Mouse (Mus musculus) T-helper 17 cell (primary cell): Measurements from ENCODE around the gene Zdhhc20.

Source experiments
- in situ Hi-C, 2 experiments: fragments of 300-600 bp; cut with MboI, MseI; formaldehyde crosslinking; loops; 1 replicate in 1 of 2; 2 replicates in 1 of 2; pipeline ENCODE4 v1.15.1; 2025; ENCODE audit warnings: high pct_unique_total_duplicates in 2 of 2

The Zdhhc20 gene

DNA sequence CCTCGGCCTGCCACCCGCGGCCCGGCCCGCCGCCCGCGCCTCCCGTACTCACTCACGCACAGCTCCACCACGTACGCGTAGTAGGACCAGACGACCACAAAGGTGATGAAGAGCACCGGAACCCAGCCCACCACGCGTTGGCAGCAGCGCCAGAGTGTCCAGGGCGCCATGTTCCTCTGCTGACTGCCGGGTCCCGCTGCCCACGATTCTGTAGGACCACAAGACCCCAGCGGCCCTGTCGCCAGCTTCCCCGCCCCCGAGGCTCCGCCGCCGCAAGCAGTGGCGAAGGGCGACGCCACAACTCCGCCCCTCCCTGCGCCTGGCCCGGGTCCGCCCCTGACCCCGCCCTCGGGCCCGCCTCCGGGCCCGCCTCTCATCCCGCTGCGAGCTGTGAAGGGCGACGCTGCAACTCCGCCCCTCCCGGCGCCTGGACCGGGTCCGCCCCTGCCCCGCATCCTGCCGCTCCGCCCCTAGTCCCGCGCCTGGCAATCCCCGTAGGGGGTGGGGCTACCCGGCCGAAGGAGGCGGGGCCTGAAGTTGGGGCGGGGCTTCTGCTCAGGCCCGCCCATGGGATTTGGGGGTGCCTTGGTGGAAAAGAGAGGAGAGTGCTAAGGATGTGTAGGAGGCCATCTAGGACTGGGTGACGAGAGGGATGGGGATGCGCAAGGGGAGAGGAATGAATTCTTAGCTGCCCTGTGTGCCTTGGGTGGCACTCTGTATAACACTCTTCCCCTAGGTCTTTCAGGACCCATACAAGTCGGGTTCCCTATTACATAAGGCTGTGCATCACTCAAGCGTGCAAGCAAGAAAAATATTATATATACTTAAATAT lies at the start of gene Zdhhc20:
TSS of gene Zdhhc20 (minus strand) at position 266 of the 832 bp plus-strand sequence.
- in situ Hi-C loops, result no loop called here

DNA sequence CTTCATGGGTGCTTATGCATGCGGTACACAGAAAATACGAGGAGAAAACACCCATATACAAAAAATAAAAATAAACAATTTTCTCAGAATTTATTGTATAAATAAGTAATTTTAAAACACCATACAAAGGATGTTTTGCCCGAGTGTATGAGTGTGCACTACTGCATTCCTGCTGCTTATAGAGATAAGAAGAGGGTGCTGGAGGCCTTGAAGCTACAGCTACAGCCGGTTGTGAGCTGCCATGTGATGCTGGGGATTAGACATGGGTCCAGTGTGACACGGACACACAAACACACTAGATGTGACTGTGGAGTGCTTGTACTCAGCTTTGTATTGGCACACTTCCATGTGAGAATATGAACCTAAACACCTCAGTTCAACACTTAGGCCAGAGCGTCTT lies 47.2 kb upstream of the Zdhhc20 start:
- in situ Hi-C loops, result loop anchor here in 1 of 2 experiments (10.0 kb wide), 1 partner anchor 62 kb away; no protein-coding TSS in a partner anchor

DNA sequence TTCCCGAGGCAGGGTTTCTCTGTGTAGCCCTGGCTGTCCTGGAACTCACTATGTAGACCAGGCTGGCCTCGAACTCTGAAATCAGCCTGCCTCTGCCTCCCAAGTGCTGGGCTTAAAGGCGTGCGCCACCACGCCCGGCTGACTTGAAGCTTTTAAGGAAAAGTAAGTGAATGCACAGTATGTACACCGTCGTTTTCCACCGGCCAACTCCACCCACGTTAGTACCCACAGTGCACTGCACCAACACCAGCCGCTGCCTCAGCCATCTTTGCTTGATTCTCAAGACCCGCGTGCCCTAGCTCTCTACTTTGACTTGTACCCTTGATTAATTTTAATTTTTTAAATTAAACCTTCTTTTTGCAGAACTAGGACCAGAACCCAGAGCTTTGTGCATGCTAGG lies 44.6 kb upstream of the Zdhhc20 start:
- in situ Hi-C loops, result loop anchor here in 1 of 2 experiments (10.0 kb wide), 1 partner anchor 60 kb away; no protein-coding TSS in a partner anchor

DNA sequence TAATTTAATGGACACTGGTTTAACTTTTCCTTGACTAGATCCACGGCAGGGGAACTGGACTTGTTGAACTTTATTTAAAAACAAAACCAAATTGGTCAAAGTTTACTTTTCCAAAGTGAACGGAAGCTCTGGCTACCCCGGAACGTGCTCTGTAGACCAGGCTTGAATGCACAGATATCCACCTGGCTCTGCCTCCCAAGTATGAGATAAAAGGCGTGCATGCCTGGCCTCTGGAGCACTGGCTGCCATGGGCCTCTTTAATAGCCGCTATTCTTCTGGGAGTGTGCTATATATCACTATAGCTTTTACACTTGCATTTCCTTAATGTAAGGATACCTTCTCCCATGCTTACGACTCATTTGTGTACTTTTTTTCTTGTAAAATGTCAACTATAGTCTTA lies 43.5 kb upstream of the Zdhhc20 start:
- in situ Hi-C loops, result loop anchor here in 1 of 2 experiments (10.0 kb wide), 1 partner anchor 59 kb away; no protein-coding TSS in a partner anchor

DNA sequence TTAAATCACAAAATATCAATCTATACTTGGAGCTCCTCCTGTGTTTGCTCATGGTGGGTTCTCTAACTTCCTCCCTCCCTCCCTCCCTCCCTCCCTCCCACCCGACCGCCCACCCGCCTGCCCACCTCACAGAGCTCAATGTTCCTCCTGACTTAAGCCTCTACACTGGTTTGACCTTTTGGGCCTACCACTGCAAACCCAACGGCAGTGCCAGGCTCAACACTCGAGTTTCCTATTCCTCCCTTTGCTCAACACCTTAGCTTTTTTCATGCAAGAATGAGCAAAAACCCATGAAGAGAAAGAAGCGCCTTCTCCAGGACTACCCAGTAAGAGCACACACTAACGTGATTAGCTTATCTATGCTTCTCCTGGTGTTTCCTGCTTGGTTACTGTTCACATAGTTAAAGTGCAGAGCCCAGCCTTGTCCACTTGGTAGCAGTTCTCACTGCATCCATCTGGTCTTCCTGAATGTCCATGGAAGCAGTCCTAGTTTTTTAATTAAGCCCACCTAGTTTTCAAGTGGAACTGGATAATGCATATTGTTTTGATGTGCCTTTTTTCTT lies 42.9 kb upstream of the Zdhhc20 start:
- in situ Hi-C loops, result loop anchor here in 1 of 2 experiments (10.0 kb wide), 1 partner anchor 58 kb away; no protein-coding TSS in a partner anchor

DNA sequence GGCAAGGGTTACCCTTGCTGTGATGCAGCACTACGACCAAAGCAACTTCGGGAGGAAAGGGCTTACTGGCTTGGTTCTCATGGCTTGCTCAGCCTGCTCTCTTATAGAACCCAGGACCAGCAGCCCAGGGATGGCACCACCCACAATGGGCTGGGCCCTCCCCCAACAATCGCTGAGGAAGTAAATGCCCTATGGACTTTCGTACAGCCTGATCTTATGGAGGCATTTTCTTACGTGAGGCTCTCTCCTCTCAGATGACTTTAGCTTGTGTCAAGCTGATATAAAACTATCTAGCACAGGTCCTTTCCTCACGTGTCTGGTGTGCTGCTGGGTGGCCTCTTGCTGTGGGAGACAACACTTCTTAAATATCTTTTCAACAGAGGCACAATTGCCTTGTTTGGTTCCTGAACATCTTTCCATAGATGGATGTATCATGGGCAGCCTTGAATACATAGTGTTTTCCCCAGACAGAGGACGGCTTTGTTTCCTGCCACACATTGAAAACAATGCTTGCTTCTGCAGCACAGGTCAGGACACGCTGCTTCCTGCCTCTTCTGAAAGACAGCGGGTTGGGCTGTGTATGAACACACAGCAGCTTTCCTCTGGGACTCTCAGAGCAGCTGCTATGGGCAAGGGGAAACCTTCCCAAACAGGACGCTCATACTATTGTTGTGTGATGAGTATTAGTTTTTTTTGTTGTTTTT lies 31.5 kb upstream of the Zdhhc20 start:
- in situ Hi-C loops, result loop anchor here in 1 of 2 experiments (10.0 kb wide), 1 partner anchor 737 kb away; no protein-coding TSS in a partner anchor

DNA sequence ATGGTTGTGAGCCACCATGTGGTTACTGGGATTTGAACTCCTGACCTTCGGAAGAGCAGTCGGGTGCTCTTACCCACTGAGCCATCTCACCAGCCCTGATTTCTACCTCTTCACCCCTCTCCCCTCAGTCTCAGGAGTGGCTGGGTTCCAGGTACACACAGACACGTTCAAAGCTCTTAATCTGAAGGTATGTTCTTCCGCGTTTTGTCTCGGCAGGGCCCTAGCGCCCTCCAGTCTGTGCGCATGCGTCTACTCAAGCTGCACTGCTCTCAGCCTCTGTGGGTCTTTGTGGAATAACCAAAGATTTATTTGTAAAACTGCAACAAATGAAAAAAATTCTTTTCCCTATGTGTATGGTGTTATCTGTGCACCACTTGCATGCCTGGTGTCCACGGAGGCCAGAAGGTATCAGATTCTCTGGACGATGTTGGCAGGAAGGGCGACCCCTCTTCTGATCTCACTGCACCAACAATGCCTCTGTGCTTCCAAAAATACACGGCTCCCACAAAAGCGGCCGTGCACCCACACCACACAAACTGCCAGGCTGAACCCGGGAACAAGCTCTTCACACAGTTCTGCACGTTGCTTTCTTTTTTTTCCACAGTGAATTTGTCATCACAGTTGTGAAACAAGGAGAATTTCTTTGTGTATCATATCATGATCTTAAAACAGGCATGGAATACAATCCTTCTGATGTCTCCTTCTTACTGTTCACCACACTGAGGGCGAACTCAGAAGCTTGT lies 30.7 kb upstream of the Zdhhc20 start:
- in situ Hi-C loops, result loop anchor here in 1 of 2 experiments (10.0 kb wide), 1 partner anchor 736 kb away; no protein-coding TSS in a partner anchor

DNA sequence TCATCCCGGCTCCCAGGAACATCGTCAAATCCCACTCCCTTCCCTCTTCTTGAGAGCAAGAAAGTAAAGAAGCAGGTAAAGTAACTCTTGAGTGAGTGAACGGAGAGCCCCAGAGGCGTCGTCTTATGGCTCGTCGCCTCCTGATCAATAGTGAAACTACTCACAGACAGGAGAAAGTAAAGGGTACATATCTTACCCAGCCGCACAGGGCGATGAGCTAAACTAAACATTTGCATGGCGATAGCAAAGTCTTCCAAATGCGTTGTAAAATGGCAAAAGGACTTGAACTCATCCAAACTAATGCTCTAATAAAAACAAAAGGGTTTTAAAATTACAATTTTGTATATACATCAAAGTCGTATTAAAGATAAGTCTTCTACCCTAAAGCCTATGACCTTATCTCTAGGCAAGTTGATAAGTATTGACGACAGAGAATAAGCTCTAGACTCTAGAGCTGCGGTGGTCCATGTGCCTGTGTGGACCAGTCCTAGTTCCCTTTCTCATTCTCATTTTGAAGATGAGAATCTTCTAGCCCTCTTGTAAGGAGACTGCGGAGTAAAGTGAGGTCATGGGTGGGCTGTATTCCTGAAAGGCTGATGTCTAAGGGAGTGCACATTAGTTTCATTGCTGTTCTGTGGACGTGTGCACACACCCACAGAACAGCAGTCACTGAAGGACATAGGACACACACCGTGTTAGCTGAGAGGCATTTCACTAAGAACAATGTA lies 29.2 kb upstream of the Zdhhc20 start:
- in situ Hi-C loops, result loop anchor here in 1 of 2 experiments (10.0 kb wide), 1 partner anchor 245 kb away; no protein-coding TSS in a partner anchor

DNA sequence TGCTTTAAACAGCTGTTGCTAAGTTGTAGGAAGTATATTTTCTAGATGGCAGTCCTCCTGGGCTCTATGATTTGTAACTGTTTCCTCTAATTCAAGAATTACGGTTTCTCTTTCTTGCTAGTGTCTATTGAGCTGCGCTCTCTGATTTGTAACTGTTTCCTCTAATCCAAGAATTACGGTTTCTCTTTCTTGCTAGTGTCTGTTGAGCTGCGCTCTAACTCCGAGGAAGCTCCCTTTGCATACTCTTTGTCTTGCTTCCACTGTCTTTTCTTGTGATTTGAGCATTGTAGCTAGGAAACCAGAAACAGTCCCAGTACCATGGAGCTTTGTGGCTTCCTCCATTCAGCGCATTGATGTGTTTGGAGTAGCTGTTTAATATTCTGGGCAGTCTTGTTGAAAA lies 25.3 kb upstream of the Zdhhc20 start:
- in situ Hi-C loops, result loop anchor here in 1 of 2 experiments (10.0 kb wide), 1 partner anchor 241 kb away; no protein-coding TSS in a partner anchor

DNA sequence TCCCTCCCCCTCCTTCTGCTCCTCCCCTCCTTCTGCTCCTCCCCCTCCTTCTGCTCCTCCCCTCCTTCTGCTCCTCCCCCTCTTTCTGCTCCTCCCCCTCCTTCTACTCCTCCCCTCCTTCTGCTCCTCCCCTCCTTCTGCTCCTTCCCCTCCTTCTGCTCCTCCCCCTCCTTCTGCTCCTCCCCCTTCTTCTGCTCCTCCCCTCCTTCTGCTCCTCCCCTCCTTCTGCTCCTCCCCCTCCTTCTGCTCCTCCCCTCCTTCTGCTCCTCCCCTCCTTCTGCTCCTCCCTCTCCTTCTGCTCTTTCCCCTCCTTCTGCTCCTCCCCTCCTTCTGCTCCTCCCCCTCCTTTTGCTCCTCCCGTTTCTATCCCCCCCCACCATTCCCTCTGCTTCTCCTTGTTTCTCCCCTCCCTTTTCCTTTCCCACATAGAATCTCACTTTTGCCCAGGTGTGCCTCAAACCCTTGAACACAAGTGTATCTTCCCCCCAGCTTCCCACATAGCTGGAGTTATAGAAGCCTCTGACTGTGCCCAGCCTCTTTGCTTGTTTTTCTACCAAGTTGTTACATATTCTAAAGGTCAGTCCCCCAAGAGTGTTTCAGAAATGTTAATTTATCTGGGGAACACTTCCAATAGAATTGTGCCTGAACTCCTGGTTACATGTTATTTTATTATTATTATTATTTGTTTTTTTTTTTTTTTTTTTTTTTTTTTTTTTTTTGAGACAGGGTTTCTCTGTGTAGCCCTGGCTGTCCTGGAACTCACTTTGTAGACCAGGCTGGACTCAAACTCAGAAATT lies 22.3 kb upstream of the Zdhhc20 start:
- in situ Hi-C loops, result loop anchor here (5.0 to 10.0 kb wide), 3 partner anchors 85 to 238 kb away; partner anchors contain the start of genes Mrpl57 (in 1 of the 2) and Ska3 (in 1 of the 2)

DNA sequence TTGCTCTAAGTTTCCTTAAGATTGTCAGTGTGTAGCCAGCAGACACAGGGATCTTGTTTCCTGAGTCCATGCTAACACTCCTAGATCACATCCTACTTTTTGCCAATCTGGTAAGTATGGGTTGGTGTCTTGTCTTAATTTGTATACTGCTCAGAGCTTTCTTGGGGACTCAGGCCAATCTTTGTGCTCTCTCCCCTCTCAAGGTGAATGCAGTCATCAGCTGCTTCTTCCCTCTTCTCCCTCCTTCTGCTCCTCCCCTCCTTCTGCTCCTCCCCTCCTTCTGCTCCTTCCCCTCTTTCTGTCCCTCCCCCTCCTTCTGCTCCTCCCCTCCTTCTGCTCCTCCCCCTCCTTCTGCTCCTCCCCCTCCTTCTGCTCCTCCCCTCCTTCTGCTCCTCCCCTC lies 21.7 kb upstream of the Zdhhc20 start:
- in situ Hi-C loops, result loop anchor here (5.0 to 10.0 kb wide), 3 partner anchors 84 to 237 kb away; partner anchors contain the start of genes Mrpl57 (in 1 of the 2) and Ska3 (in 1 of the 2)

DNA sequence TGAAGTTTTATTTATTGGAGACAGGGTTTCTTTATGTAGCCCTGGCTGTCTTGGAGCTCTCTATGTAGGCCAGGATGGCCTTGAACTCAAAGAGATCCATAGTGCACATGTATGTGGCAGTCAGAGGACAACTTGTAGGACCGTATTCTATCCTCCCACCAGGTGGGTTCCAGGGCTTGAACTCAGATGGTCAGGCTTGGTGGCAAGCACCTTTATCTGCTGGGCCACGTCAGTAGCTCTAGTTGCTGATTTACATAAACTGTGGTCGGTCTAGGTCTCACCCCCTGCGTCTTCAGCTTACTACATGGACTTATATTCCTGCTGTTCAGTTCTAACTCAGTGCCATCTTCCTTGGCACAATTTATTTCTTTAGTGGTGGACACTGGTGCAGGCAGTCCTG lies 21.2 kb upstream of the Zdhhc20 start:
- in situ Hi-C loops, result loop anchor here (5.0 to 10.0 kb wide), 3 partner anchors 84 to 237 kb away; partner anchors contain the start of genes Mrpl57 (in 1 of the 2) and Ska3 (in 1 of the 2)

DNA sequence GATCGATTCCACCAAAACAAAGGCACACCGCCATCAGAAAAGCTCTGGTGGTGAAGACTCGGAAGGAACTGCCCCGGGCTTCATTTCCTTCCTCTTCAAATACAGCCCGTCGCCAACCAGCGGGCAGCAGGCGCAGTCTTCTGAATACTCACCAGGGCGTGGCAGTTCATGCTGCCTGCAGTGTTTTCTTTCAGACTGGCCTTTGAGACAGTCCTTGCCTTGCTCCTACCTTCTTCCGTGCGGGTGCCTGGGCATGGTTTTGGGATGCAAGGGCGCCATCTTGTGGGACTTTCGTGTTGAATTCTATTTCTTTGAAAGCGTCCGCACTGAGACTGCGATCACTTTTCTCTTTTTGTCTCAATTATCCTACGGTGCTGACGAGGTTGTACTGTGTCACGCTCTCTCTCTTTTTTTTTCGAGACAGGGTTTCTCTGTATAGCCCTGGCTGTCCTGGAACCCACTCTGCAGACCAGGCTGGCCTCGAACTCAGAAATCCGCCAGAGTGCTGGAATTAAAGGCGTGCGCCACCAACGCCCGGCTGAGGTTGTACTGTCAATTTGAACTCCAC lies 20.5 kb upstream of the Zdhhc20 start:
- in situ Hi-C loops, result loop anchor here (5.0 to 10.0 kb wide), 3 partner anchors 83 to 236 kb away; partner anchors contain the start of genes Mrpl57 (in 1 of the 2) and Ska3 (in 1 of the 2)

DNA sequence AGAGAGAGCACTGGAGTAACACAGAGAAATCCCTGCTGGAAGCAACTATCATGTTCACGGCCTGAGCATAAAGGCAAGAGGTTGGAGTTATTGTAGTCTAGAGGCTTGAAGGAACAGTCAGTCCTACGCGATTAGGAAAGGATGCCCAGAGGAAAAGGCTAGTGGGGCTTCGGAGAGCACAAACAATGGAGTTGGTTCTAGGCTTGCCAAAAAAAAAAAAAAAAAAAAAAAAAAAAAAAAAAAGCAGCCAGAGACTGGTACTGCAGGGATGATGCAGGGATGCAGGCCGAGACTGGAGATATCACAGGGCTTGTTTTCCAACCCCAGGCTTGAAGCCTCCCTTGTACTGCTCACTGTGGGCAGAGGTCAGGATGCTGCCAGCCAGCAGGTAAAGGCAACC lies 19.2 kb upstream of the Zdhhc20 start:
- in situ Hi-C loops, result no loop called here

DNA sequence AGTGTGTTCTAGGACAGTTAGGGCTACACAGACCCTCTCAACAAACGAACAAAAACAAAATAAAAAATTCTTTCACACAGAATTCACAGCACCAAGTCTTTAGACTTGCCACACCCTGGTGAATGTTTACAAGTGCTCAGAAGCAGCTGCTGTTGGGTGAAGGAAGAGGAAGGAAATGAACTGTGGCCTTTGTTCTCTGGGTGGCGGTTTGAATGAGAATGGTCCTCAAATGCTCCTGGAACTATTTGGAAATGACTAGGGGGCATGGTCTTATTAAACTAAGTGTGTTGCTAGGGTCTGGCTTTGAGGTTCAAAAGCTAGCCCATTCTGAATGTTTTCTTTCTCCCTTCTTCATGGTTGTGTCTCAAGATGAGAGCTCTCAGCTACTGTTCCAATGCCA lies 18.4 kb upstream of the Zdhhc20 start:
- in situ Hi-C loops, result no loop called here

DNA sequence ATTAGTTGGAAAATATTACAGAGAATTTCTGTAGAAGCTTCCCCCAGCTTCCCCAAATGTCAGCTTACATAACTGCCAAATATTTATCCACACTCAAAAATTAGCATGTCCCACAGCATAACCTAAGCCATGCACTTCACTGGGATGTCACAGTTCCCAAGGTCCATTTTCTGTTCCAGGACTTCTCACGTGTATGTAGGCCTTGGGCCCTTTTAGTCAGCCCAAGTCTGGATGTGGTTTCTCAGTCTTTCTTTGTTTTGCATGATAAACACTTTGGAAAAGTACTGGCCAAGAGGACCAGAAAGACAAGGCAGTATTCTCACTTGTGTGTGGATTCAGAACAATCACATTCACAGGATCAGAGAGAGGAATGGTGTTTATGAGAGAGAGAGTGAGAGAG lies 11.9 kb upstream of the Zdhhc20 start:
- in situ Hi-C loops, result no loop called here

DNA sequence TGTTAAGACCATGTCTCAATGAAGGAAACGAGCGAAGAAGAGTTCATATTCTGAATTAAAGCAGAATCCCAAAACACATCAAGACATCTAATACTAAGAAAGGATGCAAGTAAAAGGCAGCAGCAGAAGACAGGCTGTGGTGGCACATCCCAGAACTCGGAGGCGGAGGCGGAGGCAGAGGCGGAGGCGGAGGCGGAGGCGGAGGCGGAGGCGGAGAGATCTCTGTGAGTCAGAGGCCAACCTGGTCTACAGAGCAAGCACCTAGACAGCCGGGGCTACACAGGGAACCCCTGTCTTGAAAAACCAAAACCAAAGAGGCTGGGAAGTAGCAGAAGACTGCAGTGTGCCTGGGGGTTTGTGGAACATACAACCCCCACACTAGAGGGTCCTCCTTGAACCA lies 6.8 kb upstream of the Zdhhc20 start:
- in situ Hi-C loops, result loop anchor here in 1 of 2 experiments (5.0 kb wide), 1 partner anchor 100 kb away; the partner anchor contains the start of gene Sap18

DNA sequence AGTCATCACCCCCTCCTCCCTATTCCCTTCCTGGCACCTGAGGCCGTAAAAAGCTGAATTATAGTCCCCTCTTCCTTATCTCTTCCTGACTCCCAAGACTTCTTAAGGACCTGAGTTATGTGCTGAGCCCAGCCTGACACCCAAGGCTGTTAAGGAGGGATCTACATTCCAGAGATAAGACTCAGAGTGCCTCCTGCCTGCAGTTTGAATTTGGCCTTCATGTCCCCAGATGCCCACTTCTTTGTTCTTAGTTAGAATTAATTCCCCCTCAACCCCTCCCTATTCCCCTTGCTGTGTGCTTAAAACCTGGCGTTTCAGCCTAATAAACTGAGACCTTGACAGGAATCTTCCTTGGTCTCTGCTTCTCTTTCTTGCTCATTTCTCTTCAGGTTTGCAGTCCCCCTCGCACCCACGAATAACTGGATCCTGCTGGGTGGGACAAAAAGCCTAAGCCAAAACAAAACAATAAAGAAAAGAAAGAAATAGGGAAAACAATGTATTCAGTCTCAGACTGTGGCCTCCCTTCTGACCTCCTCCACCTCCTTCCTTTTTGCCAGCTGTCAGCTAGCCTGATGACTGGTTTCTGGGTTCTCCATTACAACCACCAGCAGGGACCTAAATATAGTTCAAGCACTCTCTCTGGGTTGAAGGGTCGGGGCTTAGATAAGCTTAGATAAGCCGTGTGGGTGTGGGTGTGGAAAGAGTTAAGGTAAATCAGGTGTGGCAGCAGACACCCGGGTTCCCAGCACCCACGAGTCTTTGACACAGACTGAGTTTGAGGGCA lies 6.2 kb upstream of the Zdhhc20 start:
- in situ Hi-C loops, result loop anchor here in 1 of 2 experiments (5.0 kb wide), 1 partner anchor 99 kb away; the partner anchor contains the start of gene Sap18
